In genomic region chr3:89228836-89229235, GRCm38 (mm10) we compare ENCODE assay signal across 8 mouse cellular contexts. TPM values are rescaled to one million over a fixed set of nuclear protein-coding genes. Genes with fewer than 3 reads are reported as not detected.
DNase-seq lines count a peak whose midpoint lies in the region; ATAC-seq lines count a peak whose summit lies in the region.

Gene Muc1, plus strand, starts transcription at chr3:89229057.

- intact Hi-C loops in heart, postnatal 36 days (cut with DNase I), result no loop called here

- 36% methylated on average over 10 of the region's 10 CpGs for WGBS in heart, embryonic 15.5 days
- WGBS in forebrain, embryonic 14.5 days, result 36% methylated on average over 10 of the region's 10 CpGs
- 24% methylated on average over 10 of the region's 10 CpGs for WGBS in limb, embryonic 11.5 days
- WGBS in midbrain, embryonic 16.5 days, result 35% methylated on average over 10 of the region's 10 CpGs

- H3K36me3 ChIP-seq in heart, embryonic 15.5 days, result no peaks in the 10 kb centered on the region
- peaks cover 20% of the 10 kb centered on the region for H3K36me3 ChIP-seq in forebrain, embryonic 14.5 days (ENCODE audit: control insufficient read depth, insufficient read depth, low read length)
- H3K36me3 ChIP-seq in limb, embryonic 11.5 days (ENCODE audit: control insufficient read depth, insufficient read depth, low read length), result no peaks in the 10 kb centered on the region
- peaks cover 10% of the 10 kb centered on the region for H3K36me3 ChIP-seq in midbrain, embryonic 16.5 days (ENCODE audit: control insufficient read depth, insufficient read depth, low read length)

- H3K9me3 ChIP-seq in heart, embryonic 15.5 days (replicated peaks), result no peaks in the 10 kb centered on the region
- no peaks in the 10 kb centered on the region for H3K9me3 ChIP-seq in forebrain, embryonic 14.5 days (replicated peaks; ENCODE audit: control insufficient read depth, low read length)
- no peaks in the 10 kb centered on the region for H3K9me3 ChIP-seq in limb, embryonic 11.5 days (ENCODE audit: control insufficient read depth, low read length)
- H3K9me3 ChIP-seq in midbrain, embryonic 16.5 days (replicated peaks; ENCODE audit: control insufficient read depth, low read length, poor library complexity, severe bottlenecking), result no peaks in the 10 kb centered on the region

- peak within 1 kb of the TSS; percentile 66 for H3K4me2 ChIP-seq in heart, embryonic 15.5 days
- peak within 1 kb of the TSS; percentile 72 for H3K4me2 ChIP-seq in forebrain, embryonic 14.5 days (ENCODE audit: low read length)
- peak within 1 kb of the TSS; percentile 92 for H3K4me2 ChIP-seq in limb, embryonic 11.5 days (ENCODE audit: low read depth, severe bottlenecking)
- H3K4me2 ChIP-seq in midbrain, embryonic 16.5 days (ENCODE audit: low read length), result peak within 1 kb of the TSS; percentile 78

- ATAC-seq in heart, embryonic 15.5 days (replicated peaks; ENCODE audit: insufficient number of reproducible peaks, insufficient read depth, low FRiP score, low read depth), result no peak
- no peak for ATAC-seq in forebrain, embryonic 14.5 days
- no peak for ATAC-seq in limb, embryonic 11.5 days (ENCODE audit: insufficient number of reproducible peaks, low FRiP score, low TSS enrichment, low read depth)
- no peak for ATAC-seq in midbrain, embryonic 16.5 days
- ATAC-seq in cerebellum, adult (ENCODE audit: insufficient number of reproducible peaks, low FRiP score, low TSS enrichment), result no peak

- H3K27me3 ChIP-seq in heart, embryonic 15.5 days, result peaks cover 32% of the 10 kb centered on the region
- H3K27me3 ChIP-seq in forebrain, embryonic 14.5 days (replicated peaks; ENCODE audit: control insufficient read depth, insufficient read depth, low read length), result no peaks in the 10 kb centered on the region
- 0 out of 2 replicates have a peak, but pooled peaks cover 2% of the 10 kb centered on the region for H3K27me3 ChIP-seq in limb, embryonic 11.5 days (ENCODE audit: control insufficient read depth, insufficient read depth, low read length)
- no peaks in the 10 kb centered on the region for H3K27me3 ChIP-seq in midbrain, embryonic 16.5 days (ENCODE audit: control insufficient read depth, insufficient read depth, low read depth, low read length)

- no peak for DNase-seq in heart, postnatal 36 days
- DNase-seq in forebrain, embryonic 14.5 days (ENCODE audit: low spot score), result no peak
- no peak for DNase-seq in limb, embryonic 11.5 days (ENCODE audit: low spot score)
- no peak for DNase-seq in T-cell, adult 2 months (ENCODE audit: low spot score)
- no peak for DNase-seq in adrenal gland, adult 8-10 months

- H3K4me1 ChIP-seq in heart, embryonic 15.5 days (replicated peaks), result peaks cover 29% of the 10 kb centered on the region
- peaks cover 38% of the 10 kb centered on the region for H3K4me1 ChIP-seq in forebrain, embryonic 14.5 days (ENCODE audit: control insufficient read depth, insufficient read depth, low read length)
- H3K4me1 ChIP-seq in limb, embryonic 11.5 days (ENCODE audit: control insufficient read depth, insufficient read depth, low read length), result peaks cover 24% of the 10 kb centered on the region
- H3K4me1 ChIP-seq in midbrain, embryonic 16.5 days (ENCODE audit: control insufficient read depth, insufficient read depth, low read length), result peaks cover 41% of the 10 kb centered on the region

- H3K27ac ChIP-seq in heart, embryonic 15.5 days, result peak within 1 kb of the TSS; percentile 56
- peak within 1 kb of the TSS; percentile 94 for H3K27ac ChIP-seq in forebrain, embryonic 14.5 days (ENCODE audit: low read depth, low read length)
- peak within 1 kb of the TSS; percentile 55 for H3K27ac ChIP-seq in limb, embryonic 11.5 days (replicated peaks; ENCODE audit: low read depth, low read length)
- H3K27ac ChIP-seq in midbrain, embryonic 16.5 days (ENCODE audit: low read length), result peak within 1 kb of the TSS; percentile 90

- peak within 1 kb of the TSS; percentile 55 for H3K4me3 ChIP-seq in heart, embryonic 15.5 days
- peak within 1 kb of the TSS; percentile 62 for H3K4me3 ChIP-seq in forebrain, embryonic 14.5 days (ENCODE audit: low read depth, low read length)
- peak within 1 kb of the TSS; percentile 44 for H3K4me3 ChIP-seq in limb, embryonic 11.5 days (ENCODE audit: low read depth, low read length)
- peak within 1 kb of the TSS; percentile 43 for H3K4me3 ChIP-seq in midbrain, embryonic 16.5 days (ENCODE audit: low read depth, low read length)

- H3K9ac ChIP-seq in heart, embryonic 15.5 days, result peak within 1 kb of the TSS; percentile 56; the same call in 1 of the 2 replicates
- peak within 1 kb of the TSS; percentile 85; the same call in 1 of the 2 replicates for H3K9ac ChIP-seq in forebrain, embryonic 14.5 days (ENCODE audit: low read length)
- peak within 1 kb of the TSS; percentile 54; the same call in 1 of the 2 replicates for H3K9ac ChIP-seq in limb, embryonic 11.5 days (ENCODE audit: low read length)
- peak within 1 kb of the TSS; percentile 50 for H3K9ac ChIP-seq in midbrain, embryonic 16.5 days (ENCODE audit: low read depth, low read length)

RNA-seq across cellular contexts. Expression of gene Muc1, which starts in this region (rescaled TPM):
- 1.6 and 7.0 TPM in 2 replicates for polyA plus RNA-seq in heart, embryonic 15.5 days (2015; fragmentation: Nextera tagmentation; extraction: Ambion mirVana)
- under 1 TPM; 0.14 to 0.46 TPM for total RNA-seq in heart, postnatal 36 days (2021)
- 1.2 and 1.9 TPM in 2 replicates for polyA plus RNA-seq in forebrain, embryonic 14.5 days (2014; fragmentation: Nextera tagmentation; extraction: Ambion mirVana)
- polyA plus RNA-seq in limb, embryonic 11.5 days (2014; fragmentation: Nextera tagmentation; extraction: Ambion mirVana), result 0.68 TPM in 1 of 2 replicates, not detected in the other
- 0.57 and 1.5 TPM in 2 replicates for polyA plus RNA-seq in midbrain, embryonic 16.5 days (2015; fragmentation: Nextera tagmentation; extraction: Ambion mirVana)
- under 1 TPM in 3 of 4 experiments, not detected in 1; 0.22 to 0.96 (median 0.65) TPM for total RNA-seq in adrenal gland, adult 8-10 months (2022)
